Mouse (Mus musculus): ENCODE measurements around the gene Csdc2. TPM values are rescaled to one million over a fixed set of nuclear protein-coding genes. Genes with fewer than 3 reads are reported as not detected.

The Csdc2 gene
- polyA plus RNA-seq, 2 experiments = 14.3 to 16.2 TPM

GRCm38 (mm10) chr15:81939774-81940173, 3.2 kb downstream of the Csdc2 start:
- 88% methylated on average over 4 of the region's 4 CpGs for WGBS
- peaks cover 15% of the 10 kb centered on the region for H3K4me1 ChIP-seq (ENCODE audit: control insufficient read depth, insufficient read depth, low read length)
- H3K27me3 ChIP-seq (ENCODE audit: control insufficient read depth, insufficient read depth, low read length) = no peaks in the 10 kb centered on the region
- H3K4me2 ChIP-seq (replicated peaks; ENCODE audit: low read depth, low read length, severe bottlenecking) = no peak overlapping the region
- no peaks in the 10 kb centered on the region for H3K9me3 ChIP-seq (ENCODE audit: control insufficient read depth, low read length)
- no peak overlapping the region for H3K4me3 ChIP-seq (replicated peaks; ENCODE audit: low read length)
- TF ChIP-seq POLR2A (IDR thresholded peaks at IDR 0.05; ENCODE audit: borderline replicate concordance, extremely low read depth, insufficient read depth, insufficient read length) = no peak
- no peaks in the 10 kb centered on the region for H3K36me3 ChIP-seq (ENCODE audit: control insufficient read depth, insufficient read depth, low read length)
- ATAC-seq (ENCODE audit: low FRiP score, low read depth) = no peak
- H3K9ac ChIP-seq (ENCODE audit: low read depth, low read length, severe bottlenecking) = no peak overlapping the region
- no peak for DNase-seq (ENCODE audit: low spot score)
- H3K27ac ChIP-seq (replicated peaks; ENCODE audit: low read depth, low read length) = no peak overlapping the region

GRCm38 (mm10) chr15:81940219-81940618, 3.7 kb downstream of the Csdc2 start:
- WGBS = 90% methylated on average over 5 of the region's 5 CpGs
- Histone ChIP-seq H3K36me3 (ENCODE audit: control insufficient read depth, insufficient read depth, low read length) (no peaks in the 10 kb centered on the region), H3K9ac (ENCODE audit: low read depth, low read length, severe bottlenecking) (no peak overlapping the region), H3K4me2 (replicated peaks; ENCODE audit: low read depth, low read length, severe bottlenecking) (no peak overlapping the region), H3K4me1 (ENCODE audit: control insufficient read depth, insufficient read depth, low read length) (peaks cover 15% of the 10 kb centered on the region), H3K27me3 (ENCODE audit: control insufficient read depth, insufficient read depth, low read length) (no peaks in the 10 kb centered on the region), H3K27ac (replicated peaks; ENCODE audit: low read depth, low read length) (no peak overlapping the region), H3K4me3 (replicated peaks; ENCODE audit: low read length) (no peak overlapping the region), H3K9me3 (ENCODE audit: control insufficient read depth, low read length) (no peaks in the 10 kb centered on the region)
- no peak for DNase-seq (ENCODE audit: low spot score)
- TF ChIP-seq POLR2A (IDR thresholded peaks at IDR 0.05; ENCODE audit: borderline replicate concordance, extremely low read depth, insufficient read depth, insufficient read length) = no peak
- no peak for ATAC-seq (ENCODE audit: low FRiP score, low read depth)

GRCm38 (mm10) chr15:81941010-81941409, 4.5 kb downstream of the Csdc2 start:
- ATAC-seq (ENCODE audit: low FRiP score, low read depth) = no peak
- H3K27ac ChIP-seq (replicated peaks; ENCODE audit: low read depth, low read length) = no peak overlapping the region
- 94% methylated on average over 2 of the region's 2 CpGs for WGBS

GRCm38 (mm10) chr15:81943176-81943749, 6.7 kb downstream of the Csdc2 start:
- no peak overlapping the region for H3K9ac ChIP-seq (ENCODE audit: low read depth, low read length, severe bottlenecking)
- 20% methylated on average over 9 of the region's 9 CpGs for WGBS
- no peak for DNase-seq (ENCODE audit: low spot score)
- no peak overlapping the region for H3K4me3 ChIP-seq (replicated peaks; ENCODE audit: low read length)
- H3K36me3 ChIP-seq (ENCODE audit: control insufficient read depth, insufficient read depth, low read length) = no peaks in the 10 kb centered on the region
- H3K4me1 ChIP-seq (ENCODE audit: control insufficient read depth, insufficient read depth, low read length) = no peaks in the 10 kb centered on the region
- no peak overlapping the region for H3K4me2 ChIP-seq (replicated peaks; ENCODE audit: low read depth, low read length, severe bottlenecking)
- no peak for TF ChIP-seq POLR2A (IDR thresholded peaks at IDR 0.05; ENCODE audit: borderline replicate concordance, extremely low read depth, insufficient read depth, insufficient read length)
- no peak overlapping the region for H3K27ac ChIP-seq (replicated peaks; ENCODE audit: low read depth, low read length)
- no peaks in the 10 kb centered on the region for H3K9me3 ChIP-seq (ENCODE audit: control insufficient read depth, low read length)
- no peaks in the 10 kb centered on the region for H3K27me3 ChIP-seq (ENCODE audit: control insufficient read depth, insufficient read depth, low read length)
- no peak for ATAC-seq (ENCODE audit: low FRiP score, low read depth)

More at GRCm38 (mm10) chr15:81941010-81941409, 4.5 kb downstream of the Csdc2 start:
- DNase-seq (ENCODE audit: low spot score) = no peak
- H3K36me3 ChIP-seq (ENCODE audit: control insufficient read depth, insufficient read depth, low read length) = no peaks in the 10 kb centered on the region
- no peak for TF ChIP-seq POLR2A (IDR thresholded peaks at IDR 0.05; ENCODE audit: borderline replicate concordance, extremely low read depth, insufficient read depth, insufficient read length)
- H3K27me3 ChIP-seq (ENCODE audit: control insufficient read depth, insufficient read depth, low read length) = no peaks in the 10 kb centered on the region
- H3K4me1 ChIP-seq (ENCODE audit: control insufficient read depth, insufficient read depth, low read length) = peaks cover 15% of the 10 kb centered on the region
- H3K4me3 ChIP-seq (replicated peaks; ENCODE audit: low read length) = no peak overlapping the region
- H3K9ac ChIP-seq (ENCODE audit: low read depth, low read length, severe bottlenecking) = no peak overlapping the region
- H3K4me2 ChIP-seq (replicated peaks; ENCODE audit: low read depth, low read length, severe bottlenecking) = no peak overlapping the region
- H3K9me3 ChIP-seq (ENCODE audit: control insufficient read depth, low read length) = no peaks in the 10 kb centered on the region

GRCm38 (mm10) chr15:81949076-81949475, 12.5 kb downstream of the Csdc2 start:
- Histone ChIP-seq H3K9ac (ENCODE audit: low read depth, low read length, severe bottlenecking) (no peak overlapping the region), H3K9me3 (ENCODE audit: control insufficient read depth, low read length) (no peaks in the 10 kb centered on the region), H3K27me3 (ENCODE audit: control insufficient read depth, insufficient read depth, low read length) (no peaks in the 10 kb centered on the region), H3K4me3 (replicated peaks; ENCODE audit: low read length) (no peak overlapping the region), H3K4me1 (ENCODE audit: control insufficient read depth, insufficient read depth, low read length) (no peaks in the 10 kb centered on the region), H3K27ac (replicated peaks; ENCODE audit: low read depth, low read length) (no peak overlapping the region), H3K36me3 (ENCODE audit: control insufficient read depth, insufficient read depth, low read length) (peaks cover 12% of the 10 kb centered on the region), H3K4me2 (replicated peaks; ENCODE audit: low read depth, low read length, severe bottlenecking) (no peak overlapping the region)
- ATAC-seq (ENCODE audit: low FRiP score, low read depth) (no peak), DNase-seq (ENCODE audit: low spot score) (no peak)
- TF ChIP-seq POLR2A (IDR thresholded peaks at IDR 0.05; ENCODE audit: borderline replicate concordance, extremely low read depth, insufficient read depth, insufficient read length) = no peak
- WGBS = 83% methylated on average over 10 of the region's 10 CpGs
